Mouse (Mus musculus): ENCODE data around the gene Impdh2. TPM values are rescaled to one million over a fixed set of nuclear protein-coding genes. Genes with fewer than 3 reads are reported as not detected.

Impdh2 gene
- 10 to 100 TPM; 77.5 to 79.6 TPM for total RNA-seq (2021)

DNA sequence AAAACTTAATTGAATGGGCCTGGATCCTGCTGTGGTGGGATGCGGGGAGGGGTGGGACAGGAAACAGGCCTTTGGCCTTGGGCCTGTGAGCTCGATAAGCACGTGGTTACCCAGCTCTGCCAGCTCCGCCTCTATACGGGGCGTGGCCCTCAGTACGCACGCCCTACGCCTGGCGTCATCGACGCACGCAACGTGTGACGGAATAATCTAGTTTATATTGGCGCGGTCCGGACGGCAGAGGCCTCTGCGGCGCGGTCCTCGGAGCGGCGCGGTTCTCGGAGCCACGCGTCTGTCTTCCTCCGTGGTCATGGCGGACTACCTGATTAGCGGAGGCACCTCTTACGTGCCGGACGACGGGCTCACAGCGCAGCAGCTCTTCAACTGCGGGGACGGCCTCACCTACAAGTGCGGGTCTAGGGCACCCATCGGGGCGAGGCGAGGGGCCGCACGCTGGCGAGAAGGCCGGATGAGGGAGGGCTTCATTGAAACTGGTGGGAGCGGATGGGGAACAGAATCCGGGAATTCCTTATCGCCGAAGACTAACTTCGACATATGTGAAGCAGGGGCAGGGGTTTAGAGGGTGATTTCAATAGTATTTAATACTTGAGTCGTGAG, at the start of gene Impdh2:
Impdh2 (plus strand) TSS at position 60 of the 615 bp plus-strand sequence.
- DNase-seq: peak; percentile 96

DNA sequence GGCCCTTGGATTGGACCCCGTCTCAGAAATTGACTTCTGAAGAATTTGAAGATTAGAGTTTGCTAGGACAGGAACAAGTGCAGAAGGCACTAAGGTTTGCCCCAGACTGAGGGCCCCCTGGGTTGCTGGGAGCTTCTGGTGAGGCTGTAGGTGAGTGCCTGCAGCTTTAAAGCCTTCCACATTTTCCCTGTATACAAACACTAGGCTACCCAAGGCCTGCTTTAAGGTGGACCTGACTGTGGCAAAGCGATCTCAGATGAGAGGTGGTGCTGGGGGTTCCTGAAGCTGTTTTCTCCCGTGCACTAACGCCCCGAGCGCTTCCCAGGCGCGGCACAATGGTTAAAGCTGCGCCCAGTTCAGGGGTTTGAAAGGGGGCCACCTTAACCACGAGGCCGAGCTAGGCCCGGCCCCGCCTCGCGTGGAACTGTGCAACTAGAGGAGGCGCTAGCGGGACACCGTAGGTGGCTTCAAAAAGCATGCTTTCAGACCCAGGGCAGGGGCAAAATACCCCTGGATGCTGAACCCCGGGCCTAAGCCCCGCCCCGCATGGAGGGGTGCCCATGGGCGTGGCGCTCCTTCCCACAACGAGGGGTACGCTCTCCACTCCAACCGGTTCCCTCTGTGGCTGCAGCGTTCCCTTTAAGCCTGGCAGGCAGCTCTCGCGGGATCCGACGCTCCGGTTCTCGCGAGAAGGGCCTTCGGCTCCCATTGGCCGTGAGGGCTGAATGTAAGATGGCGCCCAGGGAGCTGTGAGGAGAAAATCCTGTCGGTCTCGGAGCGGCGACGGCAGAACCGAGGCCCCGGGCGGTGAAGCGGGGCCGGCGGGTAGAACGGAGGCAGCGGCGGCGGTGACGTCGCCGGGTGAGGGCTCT, 43.5 kb upstream of the Impdh2 start, which contains the start of gene Qrich1:
Qrich1 (plus strand) TSS at position 427 of the 872 bp plus-strand sequence.
- DNase-seq: peak; percentile 95

DNA sequence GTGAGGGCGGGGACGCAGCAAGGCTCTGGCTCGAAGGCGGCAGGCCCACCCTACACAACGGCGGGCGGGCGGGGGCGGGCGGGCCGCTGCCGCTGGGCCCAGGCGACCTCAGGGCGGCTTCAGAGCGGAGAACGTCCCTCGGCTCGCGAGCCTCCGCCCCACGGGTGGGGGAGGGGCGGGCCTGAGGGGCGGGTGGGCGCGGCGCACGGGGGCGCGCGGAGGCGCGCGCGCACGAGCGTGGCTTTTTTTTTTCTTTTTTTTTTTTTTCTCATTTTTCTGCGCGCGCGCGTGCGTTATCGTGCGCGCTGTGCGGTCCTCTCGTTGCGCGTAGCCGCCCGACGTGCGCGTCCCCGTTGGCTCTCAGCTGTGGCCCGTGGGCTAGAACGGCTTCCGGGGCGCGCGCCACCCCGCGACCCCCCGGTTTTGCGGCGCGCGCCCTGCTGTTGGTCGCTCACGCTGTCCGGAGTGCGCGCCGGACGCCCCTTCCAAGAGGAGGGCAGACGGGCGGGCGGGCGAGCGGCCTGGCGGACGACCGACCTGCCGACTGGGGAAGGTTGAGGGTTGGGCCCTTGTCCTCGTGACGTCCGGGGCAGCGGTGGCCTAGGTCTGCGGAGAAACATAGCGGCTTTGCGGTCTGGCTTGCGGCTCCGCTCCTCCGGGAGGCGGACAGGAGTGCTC, 42.7 kb upstream of the Impdh2 start:
- peak; percentile 86 for DNase-seq

DNA sequence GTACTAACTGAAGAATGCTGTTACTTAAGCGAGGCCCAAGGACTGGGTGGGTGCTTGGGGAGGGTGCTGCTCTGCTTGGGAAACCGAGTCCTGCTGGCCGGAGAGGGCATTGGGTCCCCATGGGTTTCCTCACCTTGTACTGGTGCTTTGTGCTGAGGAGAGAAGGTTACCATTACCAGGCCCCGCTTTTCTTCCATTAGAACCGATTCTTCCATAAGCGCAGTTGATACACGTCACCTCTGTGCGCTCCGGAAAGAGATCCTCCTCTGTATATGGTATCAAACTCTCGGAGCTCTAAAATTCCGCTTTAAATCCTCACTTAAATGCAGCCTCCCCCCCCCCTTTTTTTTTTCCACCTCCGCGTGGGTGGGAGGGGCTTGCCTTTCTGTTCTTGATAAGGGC, 42.2 kb upstream of the Impdh2 start:
- DNase-seq: no peak

DNA sequence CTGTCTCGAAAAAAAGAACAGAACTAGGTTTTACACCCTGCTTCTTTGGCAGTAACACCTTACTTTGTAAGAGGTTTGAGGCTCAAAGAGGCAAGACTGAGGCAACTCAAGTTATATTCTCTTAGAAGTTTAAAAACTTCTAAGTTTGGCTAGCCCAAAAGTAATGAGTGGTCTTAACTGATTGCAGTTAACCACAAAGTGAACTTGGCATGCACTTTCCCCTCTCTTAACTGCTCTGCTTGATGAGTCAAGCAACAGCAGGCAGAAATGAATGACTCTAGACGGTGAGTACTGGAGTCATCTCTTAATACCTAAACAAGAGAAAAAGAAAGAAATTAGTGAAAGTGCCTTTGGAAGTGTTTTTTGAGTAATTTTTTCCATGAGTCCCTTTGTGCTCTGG, 38.5 kb upstream of the Impdh2 start:
- no peak for DNase-seq

DNA sequence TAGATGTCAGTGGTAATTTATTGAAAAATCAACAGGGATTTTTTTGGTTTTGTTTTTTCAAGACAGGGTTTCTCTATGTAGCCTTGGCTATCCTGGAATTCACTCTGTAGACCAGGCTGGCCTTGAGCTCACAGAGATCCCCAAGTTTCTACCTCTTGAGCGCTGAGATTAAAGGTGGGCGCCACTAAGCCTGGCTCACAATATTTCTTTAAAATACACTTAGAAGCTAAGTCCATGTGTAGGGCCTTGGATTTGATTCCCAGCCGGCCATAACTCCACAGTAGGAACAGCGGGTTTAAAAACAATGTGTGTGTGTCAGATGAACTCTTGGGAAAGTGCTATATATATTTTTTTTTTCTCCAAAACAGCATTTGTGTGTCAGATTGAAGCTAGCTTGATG, 36.7 kb upstream of the Impdh2 start:
- no peak for DNase-seq

DNA sequence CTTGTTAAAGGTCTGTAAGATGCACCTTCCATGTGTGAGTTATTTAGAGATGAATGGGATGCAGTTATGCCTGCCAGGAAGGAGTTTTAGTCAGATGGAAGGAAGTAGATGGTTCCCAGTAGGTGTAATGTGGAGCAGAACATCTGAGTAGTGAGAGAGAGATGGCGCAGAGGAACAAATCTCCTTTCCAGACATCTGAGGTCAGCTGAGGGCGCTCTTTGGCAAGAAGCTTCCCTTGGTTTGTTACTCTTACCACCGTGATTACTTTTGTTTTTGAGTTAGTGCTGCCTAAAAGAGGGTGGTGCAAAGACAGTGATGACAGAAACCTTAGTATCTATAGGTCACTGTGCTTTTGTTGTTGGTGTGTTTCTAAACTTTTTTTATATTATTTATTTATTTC, 34.7 kb upstream of the Impdh2 start:
- DNase-seq: no peak

DNA sequence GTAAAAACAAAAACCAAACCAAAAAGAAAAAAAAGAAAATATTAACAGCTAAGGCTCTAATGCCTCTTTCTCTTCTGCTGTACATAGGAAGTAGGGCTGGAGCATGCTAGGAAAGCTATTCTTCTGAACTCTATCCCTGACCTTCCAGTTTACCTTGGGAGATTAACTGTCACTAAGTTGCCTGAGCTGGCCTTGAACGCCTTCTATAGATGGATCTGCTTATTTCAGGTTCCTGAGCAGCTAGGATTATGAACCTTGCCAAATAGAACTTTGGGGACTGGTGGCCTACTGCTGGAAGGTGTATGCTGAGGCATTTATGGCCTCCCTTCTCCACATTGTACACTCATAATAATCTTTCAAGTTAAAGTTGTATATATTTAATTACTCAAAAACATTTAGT, 29.1 kb upstream of the Impdh2 start:
- DNase-seq: no peak

DNA sequence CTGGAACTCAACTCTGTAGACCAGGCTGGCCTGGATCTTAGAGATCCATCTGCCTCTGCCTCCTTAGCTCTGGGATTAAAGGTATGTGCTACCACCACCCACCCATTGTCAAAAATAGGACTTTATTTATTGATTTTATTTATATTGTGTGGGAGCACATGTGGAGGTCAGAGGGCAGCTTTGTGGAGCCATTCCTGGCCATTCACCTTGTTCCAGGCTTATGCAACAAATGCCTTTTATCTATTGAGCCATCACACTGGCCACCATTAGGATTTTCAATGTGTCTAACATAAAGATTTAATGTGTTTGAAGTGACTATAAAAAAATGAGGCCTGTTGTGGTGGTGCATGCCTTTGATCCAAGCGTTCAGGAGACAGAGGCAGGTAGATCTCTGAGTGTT, 28.6 kb upstream of the Impdh2 start:
- no peak for DNase-seq

DNA sequence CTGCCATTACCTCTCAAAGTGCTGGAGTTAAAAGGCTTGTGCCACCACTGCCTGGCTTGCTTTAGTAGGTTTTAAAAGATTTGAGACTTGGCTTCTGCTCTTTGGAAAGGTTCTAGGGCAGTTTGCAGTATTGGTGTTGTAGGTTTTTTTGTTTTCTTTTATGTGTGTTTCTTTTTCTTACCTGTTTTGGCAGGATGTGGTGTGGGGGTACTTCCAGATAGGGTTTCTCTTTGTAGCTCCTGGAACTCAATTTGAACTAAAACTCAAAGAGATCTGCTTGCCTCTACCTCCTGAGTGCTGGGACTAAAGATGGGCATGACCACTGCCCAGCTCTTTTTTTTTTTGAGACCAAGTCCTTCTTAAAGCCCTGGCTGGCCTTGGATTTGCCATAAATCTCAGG, 19.2 kb upstream of the Impdh2 start:
- DNase-seq: no peak

DNA sequence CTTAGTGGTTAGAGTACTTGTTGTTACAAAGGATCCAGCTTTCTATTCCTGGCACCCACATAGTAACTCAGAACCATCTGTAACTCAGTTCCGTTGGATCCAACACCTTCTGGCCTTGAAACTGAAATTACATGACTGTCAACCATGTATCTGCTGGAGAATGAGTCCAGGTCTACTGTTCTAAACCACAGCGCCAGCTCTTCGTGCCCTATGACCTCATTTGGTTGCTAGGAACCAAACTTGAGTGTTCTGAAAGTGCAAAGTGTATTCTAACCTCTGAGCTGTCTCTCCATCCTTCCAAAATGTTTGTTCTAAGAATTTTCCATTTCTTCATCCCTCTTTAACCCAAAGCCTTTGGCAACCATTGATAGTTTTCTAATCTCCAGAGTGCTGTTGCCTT, 14.1 kb upstream of the Impdh2 start:
- no peak for DNase-seq

DNA sequence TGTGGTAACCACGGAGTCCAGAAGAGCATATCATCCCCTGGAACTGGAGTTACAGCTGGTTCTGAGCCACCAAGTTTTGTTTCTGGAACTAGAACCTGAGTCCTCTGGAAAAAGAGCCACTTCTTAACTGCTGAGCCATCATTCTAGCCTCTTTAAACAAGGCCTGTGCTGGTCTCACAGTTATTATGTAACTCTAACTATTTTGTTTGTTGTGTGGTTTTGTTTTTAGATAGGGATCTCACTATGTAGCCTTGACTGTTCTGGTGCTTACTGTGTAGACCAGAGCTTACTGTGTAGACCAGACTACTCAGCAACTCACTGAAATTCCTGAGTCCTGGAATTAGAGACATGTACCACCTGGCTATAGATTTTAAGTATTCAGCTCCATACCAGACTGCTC, 13.2 kb upstream of the Impdh2 start:
- no peak for DNase-seq

DNA sequence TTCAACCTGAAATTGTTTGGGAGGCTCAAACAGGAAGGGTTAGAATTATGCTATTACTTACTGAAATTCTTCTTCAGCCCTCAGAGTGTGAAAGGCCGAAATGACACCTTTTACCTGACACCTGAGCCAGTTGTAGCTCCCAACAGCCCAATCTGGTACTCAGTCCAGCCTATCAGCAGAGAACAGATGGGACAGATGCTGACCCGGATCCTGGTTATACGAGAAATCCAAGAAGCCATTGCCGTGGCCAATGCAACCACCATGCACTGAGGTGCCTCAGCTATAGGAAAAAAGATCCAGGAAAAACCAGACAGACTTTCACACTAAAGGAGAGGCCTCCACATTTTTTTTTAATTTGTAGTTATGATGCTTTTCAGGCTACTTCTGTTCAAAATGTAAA, 917 bp upstream of the Impdh2 start:
- no peak for DNase-seq

DNA sequence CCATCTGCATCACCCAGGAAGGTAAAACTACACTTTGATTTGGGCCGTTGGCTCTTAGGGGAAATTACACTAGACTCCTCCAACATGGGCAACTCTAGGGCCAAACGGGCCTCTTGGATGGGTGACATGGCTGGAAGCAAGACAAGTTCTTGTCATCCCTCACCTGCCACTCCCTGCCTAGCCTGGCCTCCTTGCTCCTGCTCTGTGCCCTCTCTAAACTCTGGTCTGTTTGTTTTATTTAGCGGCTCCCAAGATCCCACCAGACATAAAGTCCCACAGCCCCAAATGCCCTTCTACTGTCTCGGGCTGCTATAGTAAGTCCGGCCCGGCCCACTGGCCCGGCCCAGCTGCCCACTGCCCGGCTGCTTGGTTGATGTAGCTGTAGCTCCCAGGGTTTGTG, 3.6 kb downstream of the Impdh2 start:
- no peak for DNase-seq

DNA sequence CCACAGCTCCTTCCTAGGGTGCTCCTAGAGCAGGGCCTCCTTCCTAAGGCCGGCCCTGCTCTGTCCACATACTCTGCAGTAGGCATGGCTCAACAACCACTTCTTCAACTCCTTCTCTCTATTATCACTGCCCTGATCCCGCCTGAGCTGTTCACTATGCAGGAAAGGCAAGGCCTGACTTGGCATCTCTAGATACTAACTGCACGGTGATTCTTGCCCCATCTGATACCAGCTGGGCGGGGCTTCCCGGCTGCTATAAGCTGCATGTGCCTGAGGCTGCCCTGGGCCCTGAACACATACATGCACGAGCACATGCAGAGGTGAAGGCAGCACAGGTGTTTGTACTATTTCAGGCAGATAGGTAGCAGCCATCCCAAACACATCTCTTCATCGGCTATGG, 4.0 kb downstream of the Impdh2 start:
- DNase-seq: no peak

DNA sequence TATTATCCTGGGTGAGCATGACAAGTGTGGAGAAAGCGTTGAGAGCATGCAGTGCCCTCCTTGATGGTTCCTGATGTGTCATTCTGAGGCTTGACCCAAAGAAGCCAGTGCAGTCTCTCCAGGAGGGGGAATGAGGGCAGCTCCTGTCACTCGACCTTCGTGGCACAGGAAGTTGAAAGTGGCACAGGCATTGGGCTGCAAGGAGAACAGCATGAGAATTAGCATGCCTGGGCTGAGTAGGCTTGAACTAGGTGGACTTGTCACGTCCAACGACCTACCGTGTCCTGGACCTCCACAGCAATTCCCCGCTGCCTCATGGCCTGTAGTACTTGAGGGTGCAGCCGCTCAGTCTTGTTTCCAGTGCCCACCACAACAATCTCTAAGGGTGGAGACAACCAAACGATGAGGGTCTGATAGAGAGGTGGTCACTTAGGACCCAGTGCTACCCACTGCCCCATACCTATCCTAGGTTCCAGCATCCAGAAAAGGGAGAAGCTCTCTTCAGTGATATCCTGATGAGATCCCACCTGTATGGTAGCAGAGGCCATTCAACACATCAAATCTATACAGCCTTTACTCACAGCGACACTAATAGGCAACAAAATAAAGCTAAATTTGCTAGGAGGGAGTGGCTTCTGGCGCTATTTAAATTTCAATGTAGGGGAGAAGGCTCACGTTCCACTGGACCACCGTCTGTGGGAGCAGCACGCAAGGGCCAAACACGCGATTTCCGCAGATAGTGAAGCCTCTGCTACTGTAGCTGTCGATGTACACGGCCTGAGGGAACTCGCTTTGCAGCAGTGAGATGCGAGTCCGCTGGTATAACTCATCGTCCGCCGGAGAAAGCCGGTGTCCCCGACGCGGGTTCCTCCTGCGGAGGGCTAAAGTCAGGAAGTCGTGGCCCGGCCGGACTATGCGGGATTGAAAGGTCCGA, 6.1 kb downstream of the Impdh2 start:
- peak; percentile 45 for DNase-seq

DNA sequence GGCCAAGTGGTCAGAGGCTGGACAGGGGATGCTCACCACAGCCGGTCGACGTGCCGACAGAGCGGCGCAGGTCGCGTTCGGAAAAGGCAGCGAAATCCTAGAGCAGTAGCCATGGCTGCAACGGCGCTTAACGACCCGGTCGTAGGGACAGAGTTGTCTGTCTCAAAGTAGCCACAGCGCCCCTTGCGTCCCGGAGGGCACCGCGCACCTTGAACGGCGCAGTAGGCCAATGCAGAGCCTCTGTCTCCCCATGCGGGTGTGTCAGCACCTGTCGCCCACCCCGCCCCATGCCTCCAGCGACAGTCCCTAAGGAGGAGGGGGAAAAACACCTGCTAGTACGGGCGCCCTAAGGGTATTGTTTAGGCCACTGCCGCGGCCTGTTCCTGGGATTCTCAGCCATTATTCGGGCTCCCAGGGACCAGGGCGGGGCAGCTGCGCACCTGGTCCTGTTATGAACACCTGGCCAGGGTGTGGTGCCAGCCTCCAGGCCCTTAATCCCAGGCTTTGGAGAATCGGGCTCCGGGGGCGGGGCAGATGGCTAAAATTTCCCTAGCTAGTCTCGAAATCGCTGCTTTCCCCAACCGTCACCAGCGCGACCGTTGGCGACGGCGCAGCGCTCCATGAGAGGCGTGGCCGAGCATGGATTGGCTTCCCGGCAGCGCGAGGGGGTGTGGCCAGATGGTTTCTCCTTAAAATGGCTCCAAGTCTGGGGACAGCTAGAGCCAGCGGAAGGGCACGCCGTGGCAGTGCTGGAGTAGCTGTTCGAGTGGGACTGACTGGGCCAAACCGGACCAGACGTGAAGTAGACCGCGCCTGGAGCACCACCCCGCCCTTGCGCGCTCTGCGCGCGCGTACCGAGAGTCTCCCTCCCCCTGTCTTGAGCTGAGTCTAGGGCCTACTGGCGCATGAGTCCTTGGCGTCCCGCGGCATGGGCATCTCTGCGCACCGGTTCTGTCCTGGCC, 7.0 kb downstream of the Impdh2 start, which contains the start of gene Ndufaf3:
Ndufaf3 (minus strand) TSS at position 620 of the 962 bp plus-strand sequence.
- DNase-seq: peak; percentile 97

DNA sequence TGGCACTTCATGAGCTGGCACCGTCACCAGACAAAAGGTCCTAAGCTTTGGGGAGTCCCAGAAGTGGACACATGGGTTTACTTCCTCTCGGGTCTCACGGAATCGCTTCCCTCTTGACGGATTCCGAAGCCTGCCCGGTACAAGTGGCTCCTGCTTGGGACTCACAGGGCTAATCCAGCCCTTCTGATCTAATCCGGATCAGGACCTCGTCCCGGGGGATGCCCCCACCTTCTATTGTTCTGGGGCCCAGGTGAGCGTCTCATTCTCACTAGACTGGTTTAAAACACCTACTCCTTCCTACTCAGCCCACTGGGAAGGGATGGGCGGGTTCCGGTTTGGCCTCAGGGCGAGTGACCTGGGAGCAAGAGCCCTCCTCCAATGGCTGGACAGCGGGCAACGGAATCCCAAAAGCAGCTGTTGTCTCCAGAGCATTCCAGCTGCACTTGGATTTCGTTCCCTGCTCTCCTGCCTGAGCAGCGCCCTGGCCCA, 7.9 kb downstream of the Impdh2 start:
- no peak for DNase-seq

DNA sequence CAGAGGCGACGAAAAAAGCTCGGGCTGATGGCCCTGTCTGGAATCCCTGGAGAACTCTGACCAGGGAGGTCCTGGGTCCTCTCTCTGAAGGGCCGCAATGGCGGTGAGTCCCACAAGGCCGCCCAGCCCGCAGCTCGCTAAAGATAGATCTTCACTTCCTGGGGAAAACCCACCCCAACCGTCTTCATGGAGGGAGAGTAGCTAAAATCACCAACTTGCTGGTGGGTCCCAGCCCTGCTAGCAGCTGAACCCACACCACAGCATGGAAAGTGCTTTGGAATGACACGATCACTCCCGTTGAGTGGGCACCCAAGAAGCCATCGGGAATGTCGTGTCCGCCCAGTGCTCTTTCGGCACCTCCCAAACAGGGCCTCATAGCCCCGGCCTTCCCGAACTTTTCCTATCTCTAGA, 8.4 kb downstream of the Impdh2 start:
- DNase-seq: no peak

DNA sequence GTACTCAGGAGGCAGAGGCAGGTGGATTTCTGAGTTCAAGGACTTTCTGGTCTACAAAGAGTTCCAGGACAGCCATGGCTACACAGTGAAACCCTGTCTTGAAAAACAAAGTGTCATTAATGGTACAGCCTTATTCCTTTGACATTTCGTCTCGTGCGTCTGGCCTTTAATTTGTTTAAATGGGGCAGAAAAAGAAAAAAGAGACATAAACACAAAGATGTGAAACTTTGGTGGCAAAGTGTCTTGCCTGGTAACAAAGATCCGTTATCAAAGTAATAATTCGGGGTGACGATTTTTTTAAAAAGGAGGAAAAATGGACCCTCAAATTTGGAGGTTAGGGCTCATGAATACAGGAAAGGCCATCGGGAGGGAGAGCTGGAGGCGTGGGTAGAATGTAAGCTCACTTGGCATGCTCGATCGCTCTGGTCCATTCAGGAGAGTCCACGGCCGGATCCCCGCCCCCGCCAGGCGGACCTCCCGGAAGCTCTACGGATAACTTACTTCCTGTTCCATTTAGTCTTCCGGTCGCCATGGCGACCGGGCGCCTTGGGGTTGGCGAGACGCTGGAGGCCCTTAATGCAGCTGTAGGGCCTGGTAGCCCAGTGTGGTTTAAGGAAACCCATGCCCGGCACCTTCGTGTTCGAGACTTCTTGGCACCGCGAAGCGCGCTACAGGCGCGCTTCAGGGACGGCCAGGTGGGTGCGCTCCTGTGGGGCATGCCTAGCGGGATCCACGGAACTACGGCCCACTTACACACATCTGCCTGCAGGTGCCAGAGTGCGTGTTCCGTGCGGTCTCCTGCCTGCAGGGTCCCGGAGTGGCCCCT, 9.5 kb downstream of the Impdh2 start, which contains the start of gene Dalrd3:
Dalrd3 (plus strand) TSS at position 506 of the 826 bp plus-strand sequence.
- peak; percentile 92 for DNase-seq
